Mouse (Mus musculus) layer of hippocampus, postnatal 25 days (tissue): Measurements from ENCODE around the gene Pdpk1. TPM values are rescaled to one million over a fixed set of nuclear protein-coding genes. Genes with fewer than 3 reads are reported as not detected.
"Not testable (repeated sequence)": the region's sequence is repeated elsewhere in the genome, so short reads cannot be mapped to it uniquely, and the experiment has no call there.

ENCODE experiments used
- DNase-seq, 2 experiments: peaks; one replicate each; pipeline ENCODE4 v3.0.0; 2022; ENCODE audit warnings: mixed read lengths in 2 of 2, low spot score in 1 of 2; ENCODE audit errors: extremely low spot score in 1 of 2
- total RNA-seq, 2 experiments: library from RNA; stranded (reverse); gene quantifications; 2 replicates each; pipeline ENCODE4 v1.2.3; 2021

Pdpk1 gene
- total RNA-seq, 2 experiments from 2014 or later = 102 to 108 TPM

DNA sequence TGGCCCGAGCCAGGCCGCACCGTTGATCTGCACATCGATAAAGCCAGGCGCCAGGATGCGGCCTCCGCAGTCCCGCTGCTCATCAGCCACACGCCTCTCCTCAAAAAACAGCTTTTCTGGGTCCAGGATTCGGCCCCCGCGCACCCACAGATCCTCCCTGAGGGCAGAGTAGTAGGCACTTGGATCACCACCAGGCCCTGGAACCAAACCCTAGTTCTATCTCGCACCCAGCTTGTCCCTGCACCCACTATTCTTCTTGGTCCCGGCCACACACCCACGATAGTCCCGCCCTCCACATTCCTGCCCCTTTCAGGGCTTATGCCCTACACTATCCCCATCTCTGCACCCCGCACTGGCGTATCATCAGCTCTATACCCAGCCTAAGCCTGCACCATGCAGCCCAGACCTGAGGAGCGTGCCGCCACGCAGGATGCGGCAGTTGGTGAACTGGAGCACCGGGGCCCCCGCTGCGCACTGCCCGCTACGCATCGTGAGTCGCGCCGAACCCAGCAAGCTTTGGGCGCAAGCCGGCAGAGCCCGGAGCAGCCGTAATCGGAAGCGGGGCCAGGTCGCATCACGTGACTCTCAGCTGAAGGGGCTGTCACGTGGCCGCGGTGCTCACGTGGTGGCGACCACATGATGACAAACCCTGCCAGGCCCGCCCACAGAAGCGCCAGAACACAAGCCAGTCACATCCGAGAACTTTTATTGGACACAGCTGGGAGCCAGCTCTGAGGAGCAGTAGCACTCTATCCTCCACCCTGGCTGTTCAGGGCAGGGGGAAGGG, 12.6 kb upstream of the Pdpk1 start, which contains the start of gene Amdhd2:
Amdhd2 (minus strand) TSS at position 591 of the 787 bp plus-strand sequence.
- peak; percentile 97 to 98 for DNase-seq

DNA sequence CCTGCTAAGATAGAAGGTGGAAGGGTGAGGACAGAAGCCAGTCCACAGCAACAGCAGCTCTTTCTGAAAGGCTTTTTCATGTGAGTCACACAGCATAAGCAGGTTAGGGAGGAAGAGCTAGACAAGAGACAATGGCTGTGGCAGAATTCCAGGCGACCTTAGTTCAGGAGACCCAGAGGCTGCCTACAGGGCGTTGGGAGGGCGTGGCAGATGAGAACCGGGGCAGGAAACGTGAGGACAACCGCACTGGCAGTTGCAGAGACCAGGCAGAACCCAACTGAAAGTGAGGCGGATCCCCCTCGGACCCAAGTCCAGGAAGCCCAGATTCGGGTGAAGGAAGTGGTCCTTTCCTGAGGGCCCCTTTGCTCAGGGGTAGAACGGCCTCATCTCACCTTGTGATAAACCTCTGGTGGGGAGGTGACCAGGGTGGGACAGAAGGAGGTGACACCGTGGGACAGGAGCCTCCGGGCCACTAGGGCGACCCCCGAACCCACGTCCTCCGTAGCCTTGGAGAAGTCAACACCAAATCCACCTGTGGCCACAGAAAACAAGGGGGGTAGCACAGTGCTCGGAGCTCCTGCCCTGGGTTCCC, 12.0 kb upstream of the Pdpk1 start:
- DNase-seq = no peak

DNA sequence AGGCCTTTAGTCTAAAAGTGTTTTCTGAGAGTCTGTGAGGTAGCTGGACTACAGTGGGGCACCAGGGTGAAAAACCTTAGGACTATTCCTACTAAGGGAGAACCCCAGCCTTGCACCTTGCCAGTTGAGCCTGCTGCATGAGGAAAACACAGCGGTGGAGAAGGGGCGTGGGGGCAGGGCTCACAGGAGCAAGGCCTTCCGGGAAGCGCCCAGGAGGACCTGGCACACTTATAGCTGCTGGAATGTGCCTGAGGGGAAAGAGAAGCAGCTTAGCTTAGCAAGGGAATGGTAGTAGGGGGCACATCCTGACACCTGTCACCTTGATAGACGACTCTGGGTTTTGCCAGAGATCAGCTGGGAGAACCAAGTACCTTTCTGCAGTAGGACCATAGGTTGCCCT, 10.7 kb upstream of the Pdpk1 start:
- DNase-seq = no peak

DNA sequence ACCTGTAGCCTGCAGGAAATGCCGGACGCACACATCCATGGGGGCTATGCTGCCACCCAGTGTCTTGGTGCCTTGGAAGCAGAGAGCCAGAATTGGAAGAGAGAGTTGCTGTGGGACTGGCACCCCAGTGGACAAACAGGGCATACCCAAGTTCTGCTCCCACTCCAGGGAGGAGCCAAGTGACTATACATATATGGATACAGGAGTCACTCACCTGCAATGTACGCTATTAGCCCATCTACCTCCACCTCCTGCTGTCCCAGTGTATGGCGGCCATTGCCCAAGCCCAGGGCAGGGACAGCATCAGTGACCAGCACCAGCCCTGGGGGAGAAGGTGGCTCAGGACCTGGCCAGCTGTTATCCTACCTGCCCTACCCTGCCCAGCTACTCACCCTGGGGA, 6.8 kb upstream of the Pdpk1 start:
- DNase-seq = no peak

DNA sequence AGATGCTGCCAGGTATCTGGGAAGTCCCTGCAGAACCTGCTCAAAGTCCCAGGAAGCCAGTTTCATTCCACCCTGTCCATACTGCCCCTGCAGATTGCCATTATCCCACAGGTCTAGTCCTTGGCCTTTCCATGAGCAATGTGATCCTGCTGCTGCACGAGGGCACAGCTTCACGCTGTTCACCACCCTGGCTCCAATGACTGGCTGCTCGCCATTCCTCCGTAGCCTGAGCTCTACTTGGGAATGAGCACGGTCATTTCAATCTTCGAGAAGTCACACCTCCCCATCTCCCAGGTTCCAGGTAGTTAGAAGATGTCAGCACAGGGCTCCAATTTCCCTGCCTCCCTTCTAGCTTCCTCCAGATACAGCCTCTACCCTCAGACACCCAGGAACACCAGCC, 6.4 kb upstream of the Pdpk1 start:
- DNase-seq = no peak

DNA sequence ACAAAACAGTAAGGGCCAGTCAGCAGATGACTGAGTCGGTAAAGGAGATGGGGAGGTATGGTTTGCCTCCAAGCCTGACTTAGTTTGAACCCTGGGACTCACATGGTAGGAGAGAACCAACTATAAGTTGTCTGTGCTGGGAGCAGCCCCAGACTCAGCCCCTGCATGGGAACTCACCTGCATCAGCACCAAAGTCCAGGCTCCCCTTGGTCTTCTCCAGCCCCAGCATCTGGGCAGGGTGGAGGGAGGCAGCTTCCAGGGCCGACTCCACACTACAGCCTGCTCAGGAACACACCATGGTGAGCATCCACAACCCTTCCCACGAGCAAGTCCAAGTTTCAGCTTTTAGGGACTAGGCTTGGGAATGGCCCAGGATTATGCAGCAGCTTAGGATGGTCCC, 5.7 kb upstream of the Pdpk1 start:
- no peak for DNase-seq

DNA sequence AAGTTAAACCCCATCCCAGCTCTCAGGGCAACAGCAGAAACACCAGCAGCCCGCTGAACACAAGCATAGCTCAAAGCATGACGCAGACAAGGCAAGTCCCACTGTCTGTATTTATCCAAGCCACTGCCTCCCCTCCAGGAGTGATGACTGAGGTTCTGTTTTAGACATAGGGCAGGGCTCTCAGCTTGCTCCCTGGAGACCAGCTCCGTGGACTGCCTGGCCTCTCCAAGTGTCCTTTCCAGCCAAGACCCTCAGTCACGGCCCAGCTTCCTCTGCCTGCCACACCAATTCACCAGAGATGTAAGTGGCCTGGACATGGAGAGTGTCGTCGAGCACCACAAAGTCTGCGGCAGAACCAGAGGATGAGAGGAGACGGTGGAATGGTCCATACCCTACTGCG, 5.0 kb upstream of the Pdpk1 start:
- DNase-seq = no peak

DNA sequence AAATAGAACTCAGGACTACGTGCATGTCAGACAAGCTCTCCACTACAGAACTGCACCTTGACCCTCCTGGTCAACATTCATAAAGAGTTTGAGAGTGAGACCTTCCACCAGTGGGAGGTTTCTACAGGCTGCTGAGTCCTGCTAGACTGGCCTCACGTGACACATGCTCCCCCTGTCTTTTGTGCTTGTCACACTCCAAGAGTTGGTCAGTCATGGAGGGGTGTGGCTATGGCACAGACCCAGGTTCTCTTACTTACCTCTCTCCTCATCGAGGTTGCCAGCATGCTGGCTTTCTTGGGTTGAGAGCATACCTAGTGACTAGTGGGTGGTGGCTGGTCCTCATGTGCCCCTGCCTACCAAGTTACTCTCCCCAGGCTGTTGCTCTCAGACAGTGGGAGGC, 3.7 kb upstream of the Pdpk1 start:
- no peak for DNase-seq

DNA sequence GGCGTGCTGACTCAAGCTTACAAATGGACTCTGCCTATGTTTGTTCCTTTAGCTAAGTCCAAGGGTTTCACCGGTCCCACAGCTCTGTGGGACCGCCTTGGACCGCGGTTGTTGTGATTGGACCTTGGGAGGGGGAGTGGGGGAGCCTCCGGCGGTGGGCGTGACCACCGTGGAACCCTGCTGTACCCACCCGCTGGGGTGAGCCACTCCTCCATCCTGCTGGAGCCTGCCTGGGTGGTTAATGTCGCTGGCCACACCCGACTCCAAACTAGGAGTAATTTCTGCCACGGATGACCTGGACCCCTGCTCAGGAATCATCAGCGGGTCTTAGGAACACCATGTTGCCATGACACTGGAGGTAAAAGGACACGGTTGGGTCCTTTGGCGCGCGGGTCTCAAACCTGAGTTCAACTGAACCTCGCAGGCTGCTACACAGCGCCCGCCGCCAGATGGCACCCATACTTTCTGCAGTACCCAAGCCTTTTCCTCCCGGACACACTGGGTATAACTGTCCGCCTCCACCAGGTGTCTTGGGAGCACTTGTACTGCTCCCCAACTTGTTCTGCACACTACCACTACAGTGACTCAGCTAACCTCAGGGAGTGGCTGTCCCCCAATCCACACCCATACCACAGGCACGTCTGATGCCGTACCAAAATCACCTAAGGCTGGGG, 1.3 kb upstream of the Pdpk1 start:
- DNase-seq = peak; percentile 66 to 78

DNA sequence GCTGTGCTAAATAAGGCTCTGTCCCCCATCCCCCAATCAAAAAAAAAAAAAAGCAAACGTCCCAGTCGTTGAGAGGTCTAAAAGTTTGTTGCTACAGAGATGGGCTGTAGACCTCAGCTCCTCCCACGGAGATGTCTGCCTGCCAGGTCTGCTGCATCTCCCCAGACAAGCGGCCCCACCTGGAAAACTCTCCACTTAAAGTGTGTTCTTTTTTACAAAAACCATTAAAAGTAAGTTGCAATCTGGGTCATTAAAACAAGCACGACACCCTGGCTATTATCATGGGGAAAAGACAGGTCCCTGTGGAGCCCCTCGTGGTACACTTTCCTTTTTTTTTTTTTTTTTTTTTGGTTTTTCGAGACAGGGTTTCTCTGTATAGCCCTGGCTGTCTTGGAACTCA, 658 bp upstream of the Pdpk1 start:
- no peak for DNase-seq

DNA sequence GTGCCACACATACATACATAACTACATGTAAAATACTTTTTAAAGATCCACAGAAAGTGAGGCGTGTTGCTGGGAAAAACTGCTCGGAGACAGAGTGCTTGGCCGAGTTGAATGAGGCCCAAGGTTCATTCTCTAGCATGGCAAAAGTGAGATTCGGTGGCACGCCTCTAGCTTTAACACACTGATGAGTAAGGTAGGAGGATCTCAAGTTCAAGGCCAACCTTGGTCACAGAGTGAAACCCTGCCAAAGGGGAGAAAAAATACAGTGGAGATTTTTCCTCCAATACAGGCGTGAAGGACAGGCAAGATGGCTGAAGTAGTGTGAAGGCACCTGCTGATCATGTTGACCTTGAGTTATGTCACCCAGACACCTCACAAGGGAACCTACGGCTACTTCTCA, 1.3 kb downstream of the Pdpk1 start:
- DNase-seq = no peak

DNA sequence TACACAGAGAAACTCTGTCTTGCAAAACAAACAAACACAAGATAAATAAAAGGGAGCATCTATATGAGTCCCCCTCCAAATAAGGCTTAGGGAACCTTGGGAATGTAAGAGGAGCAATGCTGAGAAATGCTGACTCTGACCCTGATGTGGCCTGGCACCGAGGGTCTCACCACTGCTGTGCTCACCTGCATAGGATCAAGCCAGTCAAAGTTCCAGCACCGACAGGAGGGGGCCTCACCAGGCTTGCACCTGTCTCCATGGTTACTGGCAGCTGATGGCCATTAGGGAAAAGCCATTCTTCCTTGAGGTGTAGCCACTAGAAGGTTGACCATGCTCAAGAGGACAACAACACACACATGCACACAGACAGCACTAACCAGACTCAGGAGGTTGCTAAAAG, 7.8 kb downstream of the Pdpk1 start:
- DNase-seq = no peak

DNA sequence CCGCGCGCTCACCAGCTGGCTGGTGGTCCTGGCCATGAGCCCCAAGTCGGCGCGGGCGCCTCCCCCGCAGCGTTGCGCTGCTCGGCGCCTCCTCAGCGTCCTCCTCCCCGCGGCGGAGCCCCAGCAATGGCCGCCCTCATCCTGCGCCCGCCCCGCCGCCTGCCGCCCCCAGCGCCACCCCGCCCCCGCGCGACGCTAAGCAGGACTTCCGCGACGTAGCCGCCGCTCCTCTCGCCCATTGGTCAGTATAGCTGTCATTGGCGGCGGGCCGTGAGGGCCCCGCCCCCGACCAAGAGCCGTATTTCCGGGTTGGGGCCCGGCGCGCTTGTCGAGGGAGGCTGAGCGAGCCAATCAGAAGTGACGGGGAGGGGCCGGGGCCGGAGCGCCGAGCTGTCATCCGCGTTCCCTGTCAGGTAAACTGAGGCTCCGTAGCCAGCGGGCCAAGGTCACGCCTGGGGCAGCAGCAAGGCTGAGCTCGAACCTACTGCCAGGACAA, 9.3 kb downstream of the Pdpk1 start:
- DNase-seq = peak; percentile 90 to 95

DNA sequence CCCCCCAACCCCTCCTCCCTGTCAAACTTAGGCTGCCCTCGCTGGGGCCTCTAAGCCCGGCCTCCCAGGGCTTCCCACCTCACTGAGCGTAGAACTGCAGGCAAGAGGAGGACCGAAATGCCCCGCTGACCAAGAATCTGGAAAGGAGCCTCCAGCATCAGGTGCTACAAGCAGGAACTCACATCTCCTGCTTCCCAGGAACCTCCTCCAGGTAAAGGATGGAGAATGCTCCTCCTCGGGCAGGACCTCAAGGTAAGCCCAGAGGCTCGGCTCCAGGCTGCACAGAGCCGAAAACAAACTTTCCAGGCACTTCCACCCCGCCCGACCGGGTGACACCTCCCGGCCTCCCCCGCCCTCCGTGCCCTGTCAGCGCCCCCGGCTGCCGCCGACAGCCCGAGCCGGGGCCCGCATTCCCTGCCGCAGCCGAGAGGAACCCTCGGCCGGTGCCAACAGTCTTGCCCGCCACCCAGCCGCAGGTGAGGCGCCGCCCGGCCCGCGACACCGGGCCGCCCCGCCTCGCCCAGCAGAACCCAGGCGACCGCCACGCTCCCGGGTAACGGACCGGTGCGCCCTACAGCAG, 9.8 kb downstream of the Pdpk1 start:
- DNase-seq = no peak

DNA sequence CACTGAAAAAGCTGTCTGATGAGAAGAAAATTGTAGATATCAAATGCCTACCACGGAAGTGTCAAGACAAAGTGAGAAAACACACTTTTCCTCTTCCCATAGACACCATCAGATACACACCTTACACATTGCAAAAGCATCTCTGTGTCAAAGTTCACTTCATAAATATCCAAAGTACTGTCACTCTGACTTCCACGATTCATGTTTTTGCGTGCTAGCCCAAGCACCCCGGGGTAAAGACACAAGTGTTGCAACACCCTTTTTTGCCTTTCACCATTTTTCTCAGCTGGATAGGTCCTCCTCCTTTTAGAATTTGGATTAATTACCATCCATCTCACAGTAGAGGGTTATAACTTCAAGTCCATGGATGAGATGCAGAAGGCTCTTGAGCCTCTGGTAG, 10.8 kb downstream of the Pdpk1 start:
- DNase-seq = no peak

DNA sequence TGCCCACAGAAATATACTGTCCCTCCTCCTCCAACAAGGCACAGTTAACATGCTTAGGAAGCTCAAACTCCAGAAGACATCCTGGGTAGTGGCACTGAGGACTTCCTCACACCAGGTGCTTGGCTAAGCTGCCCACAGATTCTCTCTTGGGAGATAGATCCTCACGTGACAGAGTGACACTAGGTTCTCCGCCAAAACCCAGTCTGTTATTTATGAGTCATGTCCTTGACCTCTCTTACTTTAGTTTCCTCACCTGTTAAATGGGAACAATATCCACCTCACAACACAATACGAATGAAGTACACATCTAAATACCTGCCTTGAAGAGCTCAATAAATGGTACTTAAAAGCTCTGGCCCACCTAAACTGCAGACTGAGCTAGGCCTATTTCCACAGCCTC, 11.5 kb downstream of the Pdpk1 start:
- no peak for DNase-seq

DNA sequence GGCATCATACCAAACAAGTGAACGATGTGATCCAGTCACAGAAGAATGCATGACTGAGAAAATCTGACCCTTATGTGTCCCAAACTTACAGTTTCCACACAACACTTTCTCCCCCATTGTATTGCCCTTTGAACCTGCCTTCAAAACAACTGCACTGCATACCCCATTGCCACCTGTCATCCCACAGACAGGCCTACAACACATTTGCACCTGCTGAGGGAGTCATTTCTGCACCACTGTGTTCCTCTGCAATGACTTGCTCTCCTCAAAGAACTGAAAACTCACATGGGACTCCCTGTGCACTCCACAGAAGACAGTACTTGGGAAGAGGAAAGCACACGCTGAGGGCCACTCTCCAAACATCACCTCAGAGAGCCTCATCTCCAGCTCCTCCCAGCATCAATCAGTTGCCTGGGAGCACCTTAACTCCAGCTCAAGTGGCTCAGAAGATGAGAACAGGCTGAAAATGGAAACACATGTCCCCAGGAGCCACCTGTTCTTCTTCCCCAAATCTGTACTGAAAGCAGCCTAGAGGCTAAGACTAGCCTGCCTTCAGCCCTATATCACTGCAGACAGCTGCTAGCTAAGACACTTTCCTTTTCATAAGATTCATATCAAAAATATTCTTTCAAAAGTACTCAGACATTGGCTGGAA, 13.4 kb downstream of the Pdpk1 start:
- DNase-seq = no peak

DNA sequence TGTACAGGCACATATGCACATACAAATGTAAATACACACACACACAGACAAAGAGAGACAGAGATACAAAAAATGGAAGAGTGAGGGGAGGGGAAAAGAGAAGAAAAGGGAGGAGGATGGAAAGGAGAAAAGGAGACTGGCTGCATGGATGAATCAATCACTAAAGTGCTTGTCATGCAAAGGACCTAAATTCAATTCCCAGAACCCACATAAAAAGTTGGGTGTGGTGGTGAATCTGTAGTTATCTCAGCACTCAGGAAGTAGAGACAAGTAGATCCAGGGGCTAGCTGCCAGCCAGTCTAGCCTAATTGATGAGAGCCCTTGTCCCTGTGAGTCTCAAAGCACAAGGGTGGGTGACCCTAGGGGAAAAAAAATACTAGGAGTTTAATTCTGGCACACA, 16.7 kb downstream of the Pdpk1 start:
- no peak for DNase-seq

DNA sequence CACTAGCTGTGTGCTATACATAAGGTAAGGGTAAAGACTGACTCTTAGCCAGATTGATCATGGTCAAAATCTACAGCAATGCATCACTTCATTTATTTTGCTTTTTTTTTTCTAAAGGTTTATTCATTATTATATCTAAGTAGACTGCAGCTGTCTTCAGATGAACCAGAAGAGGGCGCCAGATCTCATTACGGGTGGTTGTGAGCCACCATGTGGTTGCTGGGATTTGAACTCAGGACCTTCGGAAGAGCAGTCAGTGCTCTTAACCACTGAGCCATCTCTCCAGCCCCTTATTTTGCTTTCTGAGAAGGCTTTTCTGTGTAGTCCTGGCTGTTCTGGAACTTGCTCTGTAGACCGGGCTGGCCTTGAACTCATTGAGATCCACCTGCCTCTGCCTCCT, 17.8 kb downstream of the Pdpk1 start:
- DNase-seq = not testable (repeated sequence)

DNA sequence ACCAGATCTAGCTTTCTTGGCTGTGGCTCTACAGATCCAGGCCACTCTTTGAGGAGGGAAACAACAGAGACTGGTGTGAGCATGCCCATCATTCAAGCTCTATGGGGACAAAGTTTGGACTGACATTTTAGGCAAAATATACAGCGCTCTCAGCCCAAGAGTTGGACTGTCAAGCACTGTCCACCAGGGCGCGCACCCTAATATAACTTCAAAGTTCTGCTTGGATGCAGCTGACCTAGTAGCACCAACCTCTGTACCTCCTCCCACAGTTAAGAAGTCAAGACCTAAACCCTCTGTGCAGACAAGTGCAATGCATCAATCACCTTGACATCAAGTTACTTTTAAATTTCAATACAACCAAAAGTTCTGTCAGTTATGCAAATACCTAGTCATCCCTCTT, 19.2 kb downstream of the Pdpk1 start:
- DNase-seq = no peak

DNA sequence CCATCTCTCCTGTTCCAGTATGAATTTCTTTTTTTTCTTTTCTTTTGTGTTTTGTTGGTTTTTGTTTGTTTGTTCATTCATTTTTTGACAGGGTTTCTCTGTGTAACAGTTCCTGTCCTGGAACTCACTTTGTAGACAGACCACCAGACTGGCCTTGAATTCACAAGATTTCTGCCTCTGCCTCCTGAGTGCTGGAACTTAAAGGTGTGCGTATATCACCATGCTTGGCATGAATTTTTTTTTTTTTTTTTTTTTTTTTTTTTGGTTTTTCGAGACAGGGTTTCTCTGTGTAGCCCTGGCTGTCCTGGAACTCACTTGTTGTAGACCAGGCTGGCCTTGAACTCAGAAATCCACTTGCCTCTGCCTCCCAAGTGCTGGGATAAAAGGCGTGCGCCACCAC, 21.5 kb downstream of the Pdpk1 start:
- DNase-seq = not testable (repeated sequence)
